Mouse (Mus musculus): ENCODE data around the gene Fem1a. TPM values are rescaled to one million over a fixed set of nuclear protein-coding genes. Genes with fewer than 3 reads are reported as not detected.

The Fem1a gene
- polyA plus RNA-seq, 1 experiment from 2014 or later, result 7.0 TPM

DNA sequence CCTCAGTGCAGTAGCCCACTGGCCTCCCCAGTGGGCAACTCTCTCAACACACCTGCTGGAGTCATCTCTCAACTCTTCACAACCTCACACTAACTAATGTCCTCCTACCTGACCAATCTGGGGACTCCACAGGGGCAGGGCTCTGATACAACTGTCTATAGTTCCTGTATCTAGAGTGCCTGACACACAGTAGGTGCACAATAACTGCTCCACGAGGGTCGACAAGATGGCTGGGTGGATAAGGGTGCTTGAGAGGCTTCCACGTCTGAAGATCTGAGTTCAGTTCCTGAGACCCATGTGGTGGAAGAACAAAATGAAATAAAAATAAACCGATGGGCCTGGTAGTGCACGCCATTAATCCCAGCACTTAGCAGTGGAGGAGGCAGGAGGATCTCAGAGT lies 17.4 kb downstream of the Fem1a start:
- Histone ChIP-seq H3K36me3 (ENCODE audit: control insufficient read depth, insufficient read depth) (peaks cover 50% of the 10 kb centered on the region), H3K27me3 (replicated peaks; ENCODE audit: control insufficient read depth, insufficient read depth, low read length) (no peaks in the 10 kb centered on the region), H3K4me1 (replicated peaks; ENCODE audit: control insufficient read depth, insufficient read depth, low read length) (no peaks in the 10 kb centered on the region), H3K4me2 (replicated peaks; ENCODE audit: low read depth) (peak overlapping the region; percentile 18; the same call in 1 of the 2 replicates), H3K9me3 (ENCODE audit: control insufficient read depth) (no peaks in the 10 kb centered on the region), H3K9ac (ENCODE audit: low read depth, low read length) (no peak overlapping the region), H3K27ac (ENCODE audit: low read depth, low read length) (peak overlapping the region; percentile 17; the same call in 1 of the 2 replicates), H3K4me3 (ENCODE audit: low read depth, low read length) (no peak overlapping the region)
- TF ChIP-seq CTCF (IDR thresholded peaks at IDR 0.05; ENCODE audit: low read depth), result no peak
- 87% methylated on average over 5 of the region's 5 CpGs for WGBS
- ATAC-seq, result no peak

DNA sequence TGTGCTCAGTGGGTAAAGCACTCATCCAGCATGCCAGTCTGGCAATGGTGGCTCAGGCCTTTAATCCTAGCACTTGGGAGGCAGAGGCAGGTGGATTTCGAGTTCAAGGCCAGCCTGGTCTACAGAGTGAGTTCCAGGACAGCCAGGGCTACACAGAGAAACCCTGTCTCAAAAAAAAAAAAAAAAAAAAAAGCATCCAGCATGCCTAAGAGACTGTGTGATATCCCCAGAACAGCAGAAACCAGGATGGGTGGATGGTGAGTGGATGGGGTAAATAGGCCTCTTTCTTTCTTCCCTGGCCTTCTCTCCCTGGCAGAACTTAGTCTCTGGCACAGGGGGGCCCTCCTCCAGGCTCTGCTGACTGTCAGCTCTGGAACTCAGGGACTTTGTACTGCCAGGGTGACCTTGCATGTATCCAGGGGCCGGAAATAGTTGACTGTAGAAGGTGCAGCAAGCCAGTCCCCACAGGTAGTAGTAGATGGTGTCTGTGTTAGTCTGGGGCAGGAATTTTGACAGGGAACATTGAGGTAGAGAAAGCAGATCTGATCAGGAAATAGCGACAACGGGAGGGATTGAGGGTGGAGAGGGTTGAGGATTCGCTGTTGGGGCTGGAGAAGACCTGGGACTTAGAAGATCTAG lies 19.4 kb downstream of the Fem1a start:
- no peaks in the 10 kb centered on the region for H3K9me3 ChIP-seq (ENCODE audit: control insufficient read depth)
- ATAC-seq, result peak; percentile 65
- H3K27me3 ChIP-seq (replicated peaks; ENCODE audit: control insufficient read depth, insufficient read depth, low read length), result no peaks in the 10 kb centered on the region
- H3K4me3 ChIP-seq (ENCODE audit: low read depth, low read length), result peak overlapping the region; percentile 61
- H3K9ac ChIP-seq (ENCODE audit: low read depth, low read length), result peak overlapping the region; percentile 76
- WGBS, result 11% methylated on average over 5 of the region's 5 CpGs
- H3K4me1 ChIP-seq (replicated peaks; ENCODE audit: control insufficient read depth, insufficient read depth, low read length), result 0 out of 2 replicates have a peak, but pooled peaks cover 3% of the 10 kb centered on the region
- peaks cover 51% of the 10 kb centered on the region for H3K36me3 ChIP-seq (ENCODE audit: control insufficient read depth, insufficient read depth)
- TF ChIP-seq CTCF (IDR thresholded peaks at IDR 0.05; ENCODE audit: low read depth), result no peak
- H3K27ac ChIP-seq (ENCODE audit: low read depth, low read length), result peak overlapping the region; percentile 98
- H3K4me2 ChIP-seq (replicated peaks; ENCODE audit: low read depth), result peak overlapping the region; percentile 75

DNA sequence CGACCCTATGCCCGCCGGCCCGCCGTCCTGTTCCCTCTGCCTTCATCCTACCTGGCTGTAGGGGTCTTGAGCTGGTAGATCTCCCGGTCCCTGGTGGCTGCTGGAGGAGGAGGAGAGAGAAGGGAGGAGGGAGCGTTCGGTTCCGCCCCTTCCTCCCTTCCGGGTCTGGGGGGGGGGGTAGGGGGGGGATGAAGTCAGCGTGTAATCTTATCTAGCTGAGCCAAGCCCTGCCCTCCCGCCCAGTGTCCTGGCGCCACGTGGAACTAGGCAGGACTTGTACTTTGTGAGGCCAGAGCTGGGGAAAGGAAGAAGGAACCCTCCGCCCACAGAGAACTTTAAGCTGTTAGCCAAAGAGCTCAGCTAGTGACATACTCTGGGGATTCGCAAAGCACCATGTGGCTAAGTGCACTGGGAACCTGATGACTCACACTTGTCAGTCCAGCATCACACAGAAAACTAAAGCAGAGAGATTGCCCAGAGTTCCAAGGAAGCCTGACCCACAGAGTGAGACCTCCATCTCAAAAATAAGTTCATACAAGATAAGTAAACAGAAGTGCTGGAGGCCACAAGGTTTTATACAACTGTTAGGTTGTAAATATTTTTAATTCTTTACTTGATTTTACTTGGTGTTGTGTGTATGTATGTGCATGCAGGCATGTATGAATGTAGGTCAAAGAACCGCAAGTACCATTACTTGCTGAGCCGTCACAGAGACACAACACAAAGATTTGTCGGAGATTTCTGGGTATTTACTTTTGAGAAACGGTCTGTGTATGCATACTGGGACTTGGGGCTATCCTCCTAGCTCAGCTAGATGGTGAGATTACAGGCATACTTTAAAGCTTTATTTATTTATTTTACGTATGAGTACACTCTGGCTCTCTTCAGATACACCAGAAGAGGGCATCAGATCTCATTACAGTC lies 20.3 kb downstream of the Fem1a start, which contains the start of gene Ticam1:
Gene Ticam1, minus strand, starts transcription at position 144 of the 924 bp plus-strand sequence.
- H3K4me1 ChIP-seq (replicated peaks; ENCODE audit: control insufficient read depth, insufficient read depth, low read length), result 0 out of 2 replicates have a peak, but pooled peaks cover 3% of the 10 kb centered on the region
- peak; percentile 83 for ATAC-seq
- WGBS, result under 1% methylated on average over 19 of the region's 21 CpGs
- no peaks in the 10 kb centered on the region for H3K9me3 ChIP-seq (ENCODE audit: control insufficient read depth)
- peak within 1 kb of the TSS; percentile 75 for H3K4me2 ChIP-seq (replicated peaks; ENCODE audit: low read depth)
- peak within 1 kb of the TSS; percentile 76 for H3K9ac ChIP-seq (ENCODE audit: low read depth, low read length)
- no peaks in the 10 kb centered on the region for H3K27me3 ChIP-seq (replicated peaks; ENCODE audit: control insufficient read depth, insufficient read depth, low read length)
- H3K4me3 ChIP-seq (ENCODE audit: low read depth, low read length), result peak within 1 kb of the TSS; percentile 61
- H3K27ac ChIP-seq (ENCODE audit: low read depth, low read length), result peak within 1 kb of the TSS; percentile 98
- TF ChIP-seq CTCF (IDR thresholded peaks at IDR 0.05; ENCODE audit: low read depth), result peak; percentile 69
- peaks cover 48% of the 10 kb centered on the region for H3K36me3 ChIP-seq (ENCODE audit: control insufficient read depth, insufficient read depth)

DNA sequence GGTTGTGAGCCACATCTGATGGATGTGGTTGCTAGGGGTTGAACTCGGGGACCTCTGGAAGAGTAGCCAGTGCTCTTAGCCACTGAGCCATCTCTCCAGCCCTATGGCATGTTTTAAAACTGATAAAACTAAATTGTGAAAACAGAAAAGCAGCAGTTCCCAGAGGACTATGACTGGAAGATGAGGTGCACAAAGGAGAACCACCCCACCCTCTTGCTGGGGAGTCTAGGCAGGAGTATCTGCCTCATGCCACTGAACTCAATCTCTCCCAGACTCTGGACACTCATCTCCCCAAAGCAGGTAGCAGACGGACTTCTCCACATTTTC lies 20.9 kb downstream of the Fem1a start:
- Histone ChIP-seq H3K4me2 (replicated peaks; ENCODE audit: low read depth) (peak overlapping the region; percentile 75), H3K27ac (ENCODE audit: low read depth, low read length) (peak overlapping the region; percentile 98), H3K4me1 (replicated peaks; ENCODE audit: control insufficient read depth, insufficient read depth, low read length) (0 out of 2 replicates have a peak, but pooled peaks cover 3% of the 10 kb centered on the region), H3K9ac (ENCODE audit: low read depth, low read length) (0 out of 2 replicates have a peak overlapping the region, but pooled peaks have one; percentile 8), H3K27me3 (replicated peaks; ENCODE audit: control insufficient read depth, insufficient read depth, low read length) (no peaks in the 10 kb centered on the region), H3K4me3 (ENCODE audit: low read depth, low read length) (peak overlapping the region; percentile 9), H3K9me3 (ENCODE audit: control insufficient read depth) (no peaks in the 10 kb centered on the region), H3K36me3 (ENCODE audit: control insufficient read depth, insufficient read depth) (peaks cover 42% of the 10 kb centered on the region)
- no peak for ATAC-seq
- 12% methylated on average over 2 of the region's 2 CpGs for WGBS
- TF ChIP-seq CTCF (IDR thresholded peaks at IDR 0.05; ENCODE audit: low read depth), result no peak

DNA sequence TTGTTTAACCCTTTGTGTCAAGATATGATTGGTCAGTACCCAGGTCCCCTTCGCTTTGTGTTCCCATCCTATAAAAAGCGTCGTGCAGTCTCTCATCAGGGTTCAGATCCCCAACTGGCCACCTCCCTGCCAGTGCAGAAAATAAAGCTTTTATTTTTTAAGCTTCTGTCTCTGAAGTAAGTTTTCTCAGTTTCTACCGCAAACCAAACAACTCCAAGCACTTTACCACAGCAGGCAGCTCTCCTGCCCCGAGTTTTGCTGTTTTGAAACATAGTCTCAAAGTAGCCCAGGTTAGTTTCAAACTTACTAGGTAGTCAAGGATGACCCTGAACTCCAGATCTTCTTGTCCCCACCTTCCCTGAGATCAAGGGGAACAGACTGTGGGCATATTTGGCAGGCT lies 21.7 kb downstream of the Fem1a start:
- WGBS, result 54% methylated on average over 5 of the region's 5 CpGs
- Histone ChIP-seq H3K9ac (ENCODE audit: low read depth, low read length) (0 out of 2 replicates have a peak overlapping the region, but pooled peaks have one; percentile 28), H3K27me3 (replicated peaks; ENCODE audit: control insufficient read depth, insufficient read depth, low read length) (no peaks in the 10 kb centered on the region), H3K36me3 (ENCODE audit: control insufficient read depth, insufficient read depth) (peaks cover 43% of the 10 kb centered on the region), H3K4me1 (replicated peaks; ENCODE audit: control insufficient read depth, insufficient read depth, low read length) (0 out of 2 replicates have a peak, but pooled peaks cover 3% of the 10 kb centered on the region), H3K4me2 (replicated peaks; ENCODE audit: low read depth) (no peak overlapping the region), H3K4me3 (ENCODE audit: low read depth, low read length) (no peak overlapping the region), H3K9me3 (ENCODE audit: control insufficient read depth) (no peaks in the 10 kb centered on the region), H3K27ac (ENCODE audit: low read depth, low read length) (peak overlapping the region; percentile 98)
- no peak for TF ChIP-seq CTCF (IDR thresholded peaks at IDR 0.05; ENCODE audit: low read depth)
- no peak for ATAC-seq

Measured in intestine, postnatal 0 days (tissue).